Mouse (Mus musculus): ENCODE data around the gene Washc1. TPM values are rescaled to one million over a fixed set of nuclear protein-coding genes. Genes with fewer than 3 reads are reported as not detected.
A peak's percentile ranks its signal among the peaks of the same experiment; 100 is the strongest.

Washc1 gene
- polyA plus RNA-seq, 1 experiment from 2014 or later = 37.4 TPM

- no peaks in the 10 kb centered on the region for H3K4me1 ChIP-seq
- no peak overlapping the region for H3K27ac ChIP-seq
- H3K9me3 ChIP-seq (replicated peaks) = no peaks in the 10 kb centered on the region
- peaks cover 30% of the 10 kb centered on the region for H3K36me3 ChIP-seq (ENCODE audit: poor library complexity, severe bottlenecking)
- no peaks in the 10 kb centered on the region for H3K27me3 ChIP-seq
- no peak for ATAC-seq
- 95% methylated on average over 2 of the region's 2 CpGs for WGBS
- no peak overlapping the region for H3K4me2 ChIP-seq
- no peak overlapping the region for H3K9ac ChIP-seq
- no peak overlapping the region for H3K4me3 ChIP-seq
Observed at GRCm38 (mm10) chr17:66092065-66092464, 19.3 kb upstream of the Washc1 start.

GRCm38 (mm10) chr17:66092664-66093063, 18.7 kb upstream of the Washc1 start:
- no peaks in the 10 kb centered on the region for H3K27me3 ChIP-seq
- no peak overlapping the region for H3K9ac ChIP-seq
- 88% methylated on average over 3 of the region's 3 CpGs for WGBS
- ATAC-seq = no peak
- no peak overlapping the region for H3K4me3 ChIP-seq
- H3K4me2 ChIP-seq = no peak overlapping the region
- H3K36me3 ChIP-seq (ENCODE audit: poor library complexity, severe bottlenecking) = peaks cover 25% of the 10 kb centered on the region
- H3K9me3 ChIP-seq (replicated peaks) = no peaks in the 10 kb centered on the region
- no peaks in the 10 kb centered on the region for H3K4me1 ChIP-seq
- no peak overlapping the region for H3K27ac ChIP-seq

GRCm38 (mm10) chr17:66100566-66101379, 10.6 kb upstream of the Washc1 start:
- Histone ChIP-seq H3K4me2 (peak overlapping the region; percentile 96), H3K27me3 (no peaks in the 10 kb centered on the region), H3K9ac (peak overlapping the region; percentile 95), H3K36me3 (ENCODE audit: poor library complexity, severe bottlenecking) (no peaks in the 10 kb centered on the region), H3K27ac (peak overlapping the region; percentile 93), H3K4me3 (peak overlapping the region; percentile 88), H3K9me3 (replicated peaks) (no peaks in the 10 kb centered on the region), H3K4me1 (peaks cover 15% of the 10 kb centered on the region)
- WGBS = under 1% methylated on average over 41 of the region's 41 CpGs
- ATAC-seq = no peak; the same call in 1 of the 2 replicates

DNA sequence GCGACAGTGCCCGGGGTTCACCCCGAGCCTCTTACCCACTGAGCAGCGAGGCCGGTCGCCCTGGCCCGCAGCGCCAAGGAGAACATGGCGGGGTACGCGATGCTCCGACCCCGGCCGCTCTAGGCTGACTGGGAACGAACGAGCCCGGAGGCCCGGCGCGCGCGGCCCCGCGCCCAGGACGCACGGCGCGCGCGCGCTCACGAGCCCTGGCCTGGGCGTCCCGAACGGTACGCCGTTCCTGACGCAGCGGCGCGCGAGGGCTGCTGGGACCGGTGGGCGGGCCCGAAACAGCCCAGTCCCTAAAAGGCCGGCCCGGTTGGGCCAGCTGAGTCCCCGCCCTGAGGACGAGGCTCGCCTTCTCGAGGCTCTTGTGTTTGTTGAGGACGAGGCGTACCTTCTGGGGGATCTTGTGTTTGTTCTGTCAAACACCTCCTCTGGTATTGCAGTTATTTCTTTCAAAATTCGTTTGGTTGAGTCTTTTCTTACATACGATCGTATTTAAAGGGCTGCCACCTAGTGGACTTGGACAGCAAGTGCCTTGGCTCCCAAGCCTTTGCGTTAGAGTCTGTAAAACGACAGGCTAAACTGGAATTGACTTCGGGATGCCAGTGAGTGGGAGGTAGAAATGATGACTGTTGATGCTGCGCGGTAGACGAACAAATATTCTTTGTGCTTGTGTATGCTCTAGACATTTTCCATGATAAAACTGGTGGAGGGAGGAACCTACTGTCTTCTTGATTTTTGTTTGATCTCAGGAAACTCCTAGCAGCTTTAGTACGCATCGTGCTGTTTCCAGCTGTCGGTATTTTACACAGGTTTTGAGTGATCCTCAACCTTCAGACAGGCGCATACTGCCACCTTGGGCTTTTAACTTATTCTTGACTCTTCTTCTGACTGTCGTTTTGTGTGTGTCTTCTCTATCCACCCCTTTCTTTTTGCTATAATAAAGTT, 9.7 kb upstream of the Washc1 start, which contains the start of gene Ndufv2:
Gene Ndufv2, minus strand, starts transcription at position 180 of the 951 bp plus-strand sequence.
- Histone ChIP-seq H3K27ac (peak within 1 kb of the TSS; percentile 93), H3K9me3 (replicated peaks) (no peaks in the 10 kb centered on the region), H3K4me2 (peak within 1 kb of the TSS; percentile 96), H3K9ac (peak within 1 kb of the TSS; percentile 95), H3K4me3 (peak within 1 kb of the TSS; percentile 88), H3K36me3 (ENCODE audit: poor library complexity, severe bottlenecking) (no peaks in the 10 kb centered on the region), H3K27me3 (no peaks in the 10 kb centered on the region), H3K4me1 (peaks cover 15% of the 10 kb centered on the region)
- peak; percentile 100 for ATAC-seq
- WGBS = 2% methylated on average over 63 of the region's 67 CpGs

- Histone ChIP-seq H3K27ac (no peak overlapping the region), H3K9ac (no peak overlapping the region), H3K9me3 (replicated peaks) (no peaks in the 10 kb centered on the region), H3K4me3 (no peak overlapping the region), H3K36me3 (ENCODE audit: poor library complexity, severe bottlenecking) (no peaks in the 10 kb centered on the region), H3K4me2 (no peak overlapping the region), H3K4me1 (peaks cover 15% of the 10 kb centered on the region), H3K27me3 (no peaks in the 10 kb centered on the region)
- no peak for ATAC-seq
- 87% methylated on average over 7 of the region's 7 CpGs for WGBS
Observed at GRCm38 (mm10) chr17:66104076-66104475, 7.3 kb upstream of the Washc1 start.

DNA sequence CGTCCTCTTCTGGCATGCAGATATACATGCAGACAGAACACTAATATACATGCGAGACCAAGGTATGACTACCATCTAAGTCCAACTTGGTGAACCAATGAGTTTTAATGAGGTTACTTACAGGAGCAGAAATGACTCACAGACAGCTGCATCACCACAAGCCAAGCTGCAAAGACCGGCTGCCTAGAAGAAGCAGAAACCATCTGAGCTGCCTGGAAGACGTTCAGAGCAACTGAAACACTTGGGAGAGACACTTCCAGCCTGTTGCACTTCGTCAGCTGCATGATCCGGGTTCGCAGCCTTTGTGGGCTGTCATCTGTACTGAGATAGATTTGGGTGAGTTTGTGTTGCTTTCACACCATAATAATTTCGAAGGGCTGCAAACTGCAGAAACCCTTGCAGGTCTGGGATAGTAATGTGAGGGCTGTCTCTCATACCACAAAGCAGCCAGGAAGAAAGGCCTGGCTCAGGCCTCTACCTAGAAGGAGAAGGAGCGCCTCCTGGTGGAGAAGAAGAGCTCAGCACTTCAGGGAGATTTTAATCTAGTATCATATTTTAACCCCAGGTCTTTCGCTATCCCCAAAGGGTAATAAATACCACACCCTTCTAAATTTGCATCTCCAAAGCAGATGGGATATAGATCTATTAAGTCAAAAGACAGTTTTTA, 4.6 kb upstream of the Washc1 start:
- Histone ChIP-seq H3K4me2 (no peak overlapping the region), H3K9ac (no peak overlapping the region), H3K27me3 (no peaks in the 10 kb centered on the region), H3K9me3 (replicated peaks) (no peaks in the 10 kb centered on the region), H3K27ac (no peak overlapping the region), H3K4me1 (peaks cover 5% of the 10 kb centered on the region; the same call in 1 of the 2 replicates), H3K36me3 (ENCODE audit: poor library complexity, severe bottlenecking) (no peaks in the 10 kb centered on the region), H3K4me3 (no peak overlapping the region)
- ATAC-seq = no peak; the same call in 1 of the 2 replicates
- 53% methylated on average over 10 of the region's 10 CpGs for WGBS

DNA sequence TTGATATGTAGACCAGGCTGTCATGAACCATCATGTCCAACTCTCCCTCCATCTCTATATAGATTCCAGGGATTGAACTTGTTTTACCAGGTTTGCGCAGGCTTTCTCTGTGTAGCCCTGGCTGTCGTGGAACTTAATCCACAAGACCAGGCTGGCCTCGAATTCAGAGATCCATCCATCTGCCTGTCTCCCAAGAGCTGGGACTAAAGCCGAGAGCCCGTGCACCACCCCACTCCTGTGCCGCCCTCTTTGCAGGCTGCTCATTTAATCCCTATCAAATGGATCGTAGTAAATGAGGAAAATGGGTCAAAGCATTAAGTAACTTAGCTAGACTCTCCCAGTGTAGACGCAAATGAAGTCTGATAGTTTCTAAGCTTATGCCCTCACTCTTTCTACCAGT, 3.9 kb upstream of the Washc1 start:
- Histone ChIP-seq H3K27ac (no peak overlapping the region), H3K36me3 (ENCODE audit: poor library complexity, severe bottlenecking) (no peaks in the 10 kb centered on the region), H3K4me3 (no peak overlapping the region), H3K4me2 (no peak overlapping the region), H3K9me3 (replicated peaks) (no peaks in the 10 kb centered on the region), H3K27me3 (no peaks in the 10 kb centered on the region), H3K9ac (no peak overlapping the region), H3K4me1 (peaks cover 12% of the 10 kb centered on the region)
- 70% methylated on average over 8 of the region's 8 CpGs for WGBS
- no peak for ATAC-seq

DNA sequence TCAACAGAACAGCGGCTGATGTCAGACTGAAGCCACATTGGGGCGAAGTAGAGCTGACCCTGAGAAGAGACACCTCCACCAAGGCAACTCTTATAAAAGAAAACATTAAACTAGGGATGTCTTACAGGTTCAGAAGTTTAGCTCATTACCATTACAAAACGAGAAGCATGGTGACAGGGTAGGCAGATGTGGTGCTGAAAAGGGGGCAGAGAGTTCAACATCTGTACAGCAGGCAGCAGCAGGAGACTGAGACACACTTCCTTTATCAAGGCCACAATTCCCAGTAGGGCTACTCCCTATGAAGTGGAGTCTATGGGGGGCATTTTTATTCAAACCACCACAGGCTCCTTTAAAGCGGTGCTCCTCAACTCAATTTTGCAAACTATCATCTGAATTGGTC, 3.1 kb upstream of the Washc1 start:
- Histone ChIP-seq H3K36me3 (ENCODE audit: poor library complexity, severe bottlenecking) (no peaks in the 10 kb centered on the region), H3K9me3 (replicated peaks) (no peaks in the 10 kb centered on the region), H3K4me2 (no peak overlapping the region), H3K4me3 (no peak overlapping the region), H3K27me3 (no peaks in the 10 kb centered on the region), H3K9ac (no peak overlapping the region), H3K27ac (no peak overlapping the region), H3K4me1 (peaks cover 15% of the 10 kb centered on the region)
- no peak for ATAC-seq
- 85% methylated on average over 4 of the region's 4 CpGs for WGBS

DNA sequence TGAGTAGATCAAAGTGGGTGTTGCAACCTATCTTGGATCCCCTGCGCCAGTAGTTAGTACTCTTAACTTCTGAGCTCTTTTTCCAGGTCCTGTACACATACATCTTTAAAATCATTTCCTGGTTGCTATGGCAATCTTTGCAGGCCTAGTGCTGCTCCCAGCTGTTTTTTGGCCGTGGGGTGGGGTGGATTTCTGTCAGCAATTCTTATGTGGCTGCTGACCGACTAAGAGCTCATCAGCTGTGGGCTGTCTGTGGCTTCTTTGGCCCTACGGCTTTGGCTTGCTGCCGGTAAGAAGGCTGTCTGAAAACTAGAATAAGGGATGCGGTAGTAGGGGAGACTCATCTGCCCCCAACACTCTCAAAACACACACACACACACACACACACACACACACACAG, 599 bp upstream of the Washc1 start:
- Histone ChIP-seq H3K36me3 (ENCODE audit: poor library complexity, severe bottlenecking) (peaks cover 22% of the 10 kb centered on the region), H3K9me3 (replicated peaks) (no peaks in the 10 kb centered on the region), H3K4me3 (peak overlapping the region; percentile 70), H3K9ac (peak overlapping the region; percentile 84), H3K4me2 (peak overlapping the region; percentile 69), H3K27ac (no peak overlapping the region), H3K27me3 (no peaks in the 10 kb centered on the region), H3K4me1 (peaks cover 15% of the 10 kb centered on the region)
- WGBS = 55% methylated on average over 6 of the region's 6 CpGs
- ATAC-seq = no peak

GRCm38 (mm10) chr17:66112166-66112565, 821 bp downstream of the Washc1 start:
- Histone ChIP-seq H3K4me3 (peak overlapping the region; percentile 70), H3K36me3 (ENCODE audit: poor library complexity, severe bottlenecking) (peaks cover 36% of the 10 kb centered on the region), H3K4me2 (peak overlapping the region; percentile 69), H3K4me1 (peaks cover 15% of the 10 kb centered on the region), H3K9me3 (replicated peaks) (no peaks in the 10 kb centered on the region), H3K27me3 (no peaks in the 10 kb centered on the region), H3K9ac (peak overlapping the region; percentile 84), H3K27ac (no peak overlapping the region)
- WGBS = 54% methylated on average over 4 of the region's 4 CpGs
- no peak for ATAC-seq

GRCm38 (mm10) chr17:66118991-66119390, 7.6 kb downstream of the Washc1 start:
- Histone ChIP-seq H3K27ac (no peak overlapping the region), H3K9ac (no peak overlapping the region), H3K4me1 (peaks cover 2% of the 10 kb centered on the region), H3K4me3 (no peak overlapping the region), H3K9me3 (replicated peaks) (no peaks in the 10 kb centered on the region), H3K4me2 (no peak overlapping the region), H3K27me3 (no peaks in the 10 kb centered on the region), H3K36me3 (ENCODE audit: poor library complexity, severe bottlenecking) (peaks cover 68% of the 10 kb centered on the region)
- ATAC-seq = no peak
- WGBS = 89% methylated on average over 8 of the region's 8 CpGs
